Mouse (Mus musculus) cortical plate, adult 2 months (tissue): ENCODE results near the gene Fam169b. TPM values are rescaled to one million over a fixed set of nuclear protein-coding genes. Genes with fewer than 3 reads are reported as not detected.

ENCODE experiments used
- H3K27ac ChIP-seq: fragments of 200-500 bp; 2 replicates; pipeline ENCODE4 v1.5.1; 2012; ENCODE audit warnings: low read length, control low read depth, inconsistent platforms; ENCODE audit not compliant: insufficient read depth
- H3K4me1 ChIP-seq: fragments of 200-500 bp; 2 replicates; pipeline ENCODE4 v1.6.1; 2011; ENCODE audit warnings: low read length; ENCODE audit not compliant: control insufficient read depth, insufficient read depth
- H3K4me3 ChIP-seq: fragments of 200-500 bp; 2 replicates; pipeline ENCODE4 v1.5.1; 2011; ENCODE audit warnings: mild to moderate bottlenecking, low read length, control low read depth; ENCODE audit not compliant: insufficient read depth
- CTCF ChIP-seq: fragments of 200-500 bp; IDR thresholded peaks from 2 replicates; pipeline ENCODE4 v1.5.1; 2011; ENCODE audit warnings: mild to moderate bottlenecking, control low read depth, low read length; ENCODE audit not compliant: insufficient read depth; ENCODE audit errors: extremely low read depth
- POLR2A ChIP-seq: fragments of 200-500 bp; IDR thresholded peaks from 2 replicates; pipeline ENCODE4 v1.6.1; 2011; ENCODE audit warnings: mild to moderate bottlenecking, low read length, control low read depth; ENCODE audit not compliant: insufficient read depth; ENCODE audit errors: extremely low read depth
- polyA plus RNA-seq: library from polyadenylated mRNA; depleted of rRNA; stranded (reverse); fragments of >200 nt; gene quantifications from 2 replicates; pipeline ENCODE4 v1.2.3, GENCODE M21; 2012; rRNA removed

The Fam169b gene
- polyA plus RNA-seq, 1 experiment = 0.27 TPM

GRCm38 (mm10) chr7:68400516-68400915 is 126.9 kb downstream of the Fam169b start:
- Histone ChIP-seq H3K27ac (no peak overlapping the region), H3K4me3 (no peak overlapping the region), H3K4me1 (peaks cover 3% of the 10 kb centered on the region; the same call in 1 of the 2 replicates)
- no peak for TF ChIP-seq CTCF
- no peak for TF ChIP-seq POLR2A

GRCm38 (mm10) chr7:68408611-68409010 is 135.0 kb downstream of the Fam169b start:
- Histone ChIP-seq H3K4me1 (no peaks in the 10 kb centered on the region; the same call in 1 of the 2 replicates), H3K27ac (no peak overlapping the region), H3K4me3 (no peak overlapping the region)
- TF ChIP-seq CTCF = no peak
- no peak for TF ChIP-seq POLR2A

Other genes with a start within 250 kb of the Fam169b start
- 0.79 and 0.85 TPM in 2 replicates for gene Pgpep1l, start 9.6 kb upstream of the Fam169b start, polyA plus RNA-seq